Mouse (Mus musculus) liver, postnatal 0 days (tissue): ENCODE measurements around the gene Ms4a10. TPM values are rescaled to one million over a fixed set of nuclear protein-coding genes. Genes with fewer than 3 reads are reported as not detected.
A peak's percentile ranks its signal among the peaks of the same experiment; 100 is the strongest.

Experiments
- ATAC-seq: fragments of 200-750 bp; cut with Nextera tagmentation; 2 replicates; pipeline ENCODE4 v1.8.0; 2017; ENCODE audit warnings: mild to moderate bottlenecking, moderate library complexity
- DNase-seq: peaks from one replicate; pipeline ENCODE4 v3.0.0-alpha.2; 2016
- H3K27ac ChIP-seq: fragments of 300-500 bp; sonication (generic); 2 replicates; pipeline ENCODE4 v1.5.1; 2014; ENCODE audit warnings: antibody characterized with exemption, moderate library complexity, mild to moderate bottlenecking, low read depth
- H3K27me3 ChIP-seq: fragments of 300-500 bp; sonication (generic); 2 replicates; pipeline ENCODE4 v1.6.1; 2014; ENCODE audit warnings: low read length, control low read depth, mixed read lengths; ENCODE audit not compliant: insufficient read depth
- H3K36me3 ChIP-seq: fragments of 300-500 bp; sonication (generic); replicated peaks from 2 replicates; pipeline ENCODE4 v1.6.1; 2014; ENCODE audit warnings: mild to moderate bottlenecking, control low read depth, low read length, moderate library complexity, mixed read lengths; ENCODE audit not compliant: insufficient read depth
- H3K4me1 ChIP-seq: fragments of 300-500 bp; sonication (generic); 2 replicates; pipeline ENCODE4 v1.6.1; 2014; ENCODE audit warnings: antibody characterized with exemption, mild to moderate bottlenecking, control low read depth; ENCODE audit not compliant: insufficient read depth
- H3K4me2 ChIP-seq: fragments of 300-500 bp; sonication (generic); 2 replicates; pipeline ENCODE4 v1.6.1; 2014; ENCODE audit warnings: low read depth, mild to moderate bottlenecking, low read length, moderate library complexity, mixed read lengths
- H3K4me3 ChIP-seq: fragments of 300-500 bp; sonication (generic); 2 replicates; pipeline ENCODE4 v1.5.1; 2014; ENCODE audit warnings: low read depth, low read length
- H3K9ac ChIP-seq: fragments of 300-500 bp; sonication (generic); replicated peaks from 2 replicates; pipeline ENCODE4 v1.6.1; 2014; ENCODE audit warnings: mild to moderate bottlenecking, moderate library complexity
- H3K9me3 ChIP-seq: fragments of 300-500 bp; sonication (generic); 2 replicates; pipeline ENCODE4 v1.6.1; 2016; ENCODE audit warnings: mild to moderate bottlenecking, control low read depth, low read length, mixed read lengths
- CTCF ChIP-seq: sonication (generic); IDR thresholded peaks from 2 replicates; pipeline ENCODE4 v1.5.1; 2016; ENCODE audit warnings: antibody characterized with exemption, low read depth
- EP300 ChIP-seq: IDR thresholded peaks from 2 replicates; pipeline ENCODE4 v1.6.1; 2016; ENCODE audit warnings: antibody characterized with exemption, low read depth, mild to moderate bottlenecking
- WGBS: fragments of 180-500 bp; shearing (Covaris S2); extraction: QIAGEN DNeasy Blood & Tissue Kit; methylation state at CpG from one replicate; pipeline ENCODE4 v1.1.7; 2014; ENCODE audit not compliant: insufficient replicate concordance; 5-methylcytosine and 5-hydroxymethylcytosine counted together
- polyA plus RNA-seq: library from polyadenylated mRNA; unstranded; fragments of >200 nt; fragmentation: Nextera tagmentation; extraction: Ambion mirVana; gene quantifications from 2 replicates; pipeline ENCODE4 v1.2.1, GENCODE M21; 2015

Gene Ms4a10
- polyA plus RNA-seq, 1 experiment from 2014 or later, result not detected

GRCm38 (mm10) chr19:10949558-10949957 lies 24.9 kb downstream of the Ms4a10 start:
- ATAC-seq (no peak; the same call in 1 of the 2 replicates), DNase-seq (no peak)
- Histone ChIP-seq H3K4me3 (peak overlapping the region; percentile 75), H3K9ac (peak overlapping the region; percentile 53), H3K36me3 (peaks cover 7% of the 10 kb centered on the region), H3K27me3 (peaks cover 3% of the 10 kb centered on the region; the same call in 1 of the 2 replicates), H3K9me3 (no peaks in the 10 kb centered on the region), H3K27ac (peak overlapping the region; percentile 55; the same call in 1 of the 2 replicates), H3K4me1 (peaks cover 24% of the 10 kb centered on the region), H3K4me2 (peak overlapping the region; percentile 93)
- 31% methylated on average over 9 of the region's 9 CpGs for WGBS
- TF ChIP-seq EP300, result no peak
- TF ChIP-seq CTCF, result no peak

- Histone ChIP-seq H3K27me3 (peaks cover 3% of the 10 kb centered on the region; the same call in 1 of the 2 replicates), H3K9me3 (no peaks in the 10 kb centered on the region), H3K4me1 (peaks cover 24% of the 10 kb centered on the region), H3K4me2 (peak within 1 kb of the TSS; percentile 93), H3K4me3 (peak within 1 kb of the TSS; percentile 75), H3K36me3 (peaks cover 10% of the 10 kb centered on the region), H3K9ac (peak within 1 kb of the TSS; percentile 90), H3K27ac (peak within 1 kb of the TSS; percentile 73)
- under 1% methylated on average over 30 of the region's 30 CpGs for WGBS
- TF ChIP-seq CTCF (no peak), EP300 (no peak; the same call in 1 of the 2 replicates)
- DNase-seq (peak; percentile 98), ATAC-seq (peak; percentile 98)
These were observed 25.4 kb downstream of the Ms4a10 start, which contains the start of gene Ccdc86 for GRCm38 (mm10) chr19:10949112-10949511. Ccdc86 (minus strand) TSS chr19:10949266.

- DNase-seq (peak; percentile 43), ATAC-seq (no peak; the same call in none of the 2 replicates)
- H3K9me3 ChIP-seq, result no peaks in the 10 kb centered on the region
- H3K4me2 ChIP-seq, result peak overlapping the region; percentile 93
- WGBS, result 0% methylated on average over 20 of the region's 20 CpGs
- H3K27me3 ChIP-seq, result peaks cover 3% of the 10 kb centered on the region; the same call in 1 of the 2 replicates
- TF ChIP-seq CTCF (no peak), EP300 (no peak)
- H3K4me1 ChIP-seq, result peaks cover 24% of the 10 kb centered on the region
- H3K27ac ChIP-seq, result peak overlapping the region; percentile 73
- peaks cover 17% of the 10 kb centered on the region for H3K36me3 ChIP-seq
- H3K4me3 ChIP-seq, result peak overlapping the region; percentile 75
- peak overlapping the region; percentile 90 for H3K9ac ChIP-seq
These were observed 26.1 kb downstream of the Ms4a10 start for GRCm38 (mm10) chr19:10948416-10948815.

GRCm38 (mm10) chr19:10947219-10947618 lies 27.3 kb downstream of the Ms4a10 start:
- no peak for DNase-seq
- 76% methylated on average over 5 of the region's 5 CpGs for WGBS
- H3K9me3 ChIP-seq, result no peaks in the 10 kb centered on the region
- H3K4me2 ChIP-seq, result peak overlapping the region; percentile 93
- ATAC-seq, result no peak
- H3K36me3 ChIP-seq, result peaks cover 29% of the 10 kb centered on the region
- peak overlapping the region; percentile 73 for H3K27ac ChIP-seq
- no peak for TF ChIP-seq CTCF
- no peak for TF ChIP-seq EP300
- no peaks in the 10 kb centered on the region for H3K27me3 ChIP-seq
- peak overlapping the region; percentile 90 for H3K9ac ChIP-seq
- H3K4me1 ChIP-seq, result peaks cover 24% of the 10 kb centered on the region
- peak overlapping the region; percentile 75 for H3K4me3 ChIP-seq

GRCm38 (mm10) chr19:10946506-10946905 lies 28.0 kb downstream of the Ms4a10 start:
- ATAC-seq, result no peak

GRCm38 (mm10) chr19:10943955-10944354 lies 30.5 kb downstream of the Ms4a10 start:
- Histone ChIP-seq H3K9me3 (no peaks in the 10 kb centered on the region), H3K27me3 (no peaks in the 10 kb centered on the region), H3K36me3 (peaks cover 34% of the 10 kb centered on the region), H3K4me1 (peaks cover 32% of the 10 kb centered on the region), H3K4me3 (no peak overlapping the region), H3K27ac (peak overlapping the region; percentile 51; the same call in 1 of the 2 replicates), H3K9ac (no peak overlapping the region), H3K4me2 (no peak overlapping the region)
- TF ChIP-seq EP300, result no peak
- no peak for TF ChIP-seq CTCF
- WGBS, result 59% methylated on average over 3 of the region's 3 CpGs
- DNase-seq (no peak), ATAC-seq (no peak)

More at GRCm38 (mm10) chr19:10946506-10946905, 28.0 kb downstream of the Ms4a10 start:
- Histone ChIP-seq H3K9me3 (no peaks in the 10 kb centered on the region), H3K4me1 (peaks cover 24% of the 10 kb centered on the region), H3K4me2 (peak overlapping the region; percentile 93), H3K27me3 (no peaks in the 10 kb centered on the region), H3K36me3 (peaks cover 34% of the 10 kb centered on the region), H3K4me3 (peak overlapping the region; percentile 75), H3K9ac (peak overlapping the region; percentile 90), H3K27ac (peak overlapping the region; percentile 73)
- DNase-seq, result no peak
- 68% methylated on average over 3 of the region's 3 CpGs for WGBS
- TF ChIP-seq EP300 (no peak), CTCF (no peak)
